Mouse (Mus musculus): ENCODE data around the gene Rspo4. TPM values are rescaled to one million over a fixed set of nuclear protein-coding genes. Genes with fewer than 3 reads are reported as not detected.

Rspo4 gene
- polyA plus RNA-seq (2012; rRNA removed; ENCODE audit: low replicate concordance) = 0.04 and 0.12 TPM in 2 replicates

DNA sequence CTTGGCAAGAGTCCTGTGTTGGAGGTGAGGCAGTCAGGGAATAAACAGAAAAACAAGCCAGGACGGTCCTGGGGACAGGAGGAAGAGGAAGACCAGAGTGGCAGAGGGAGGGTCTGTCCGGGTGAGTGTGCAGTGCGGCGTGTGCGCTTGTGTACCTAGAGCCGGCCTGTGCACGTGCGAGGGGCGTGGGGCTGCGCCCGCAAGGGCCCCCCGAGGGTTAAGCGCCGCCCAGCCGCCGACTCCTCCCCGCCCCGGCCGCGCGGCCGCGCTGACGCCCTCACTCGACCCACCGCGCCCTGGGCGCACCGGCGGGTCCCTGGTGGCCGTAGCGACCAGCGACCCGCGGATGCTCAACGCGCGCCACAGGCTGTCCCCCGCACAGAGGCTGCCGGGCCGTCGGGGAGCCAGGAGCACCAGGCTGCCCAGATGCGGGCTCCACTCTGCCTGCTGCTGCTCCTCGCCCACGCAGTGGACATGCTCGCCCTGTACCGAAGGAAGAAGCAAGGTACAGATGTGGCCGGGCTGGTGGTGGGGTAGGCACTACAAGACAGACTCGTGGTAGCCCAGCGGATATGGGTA is at the start of gene Rspo4:
Rspo4 (plus strand) TSS at position 280 of the 579 bp plus-strand sequence.

DNA sequence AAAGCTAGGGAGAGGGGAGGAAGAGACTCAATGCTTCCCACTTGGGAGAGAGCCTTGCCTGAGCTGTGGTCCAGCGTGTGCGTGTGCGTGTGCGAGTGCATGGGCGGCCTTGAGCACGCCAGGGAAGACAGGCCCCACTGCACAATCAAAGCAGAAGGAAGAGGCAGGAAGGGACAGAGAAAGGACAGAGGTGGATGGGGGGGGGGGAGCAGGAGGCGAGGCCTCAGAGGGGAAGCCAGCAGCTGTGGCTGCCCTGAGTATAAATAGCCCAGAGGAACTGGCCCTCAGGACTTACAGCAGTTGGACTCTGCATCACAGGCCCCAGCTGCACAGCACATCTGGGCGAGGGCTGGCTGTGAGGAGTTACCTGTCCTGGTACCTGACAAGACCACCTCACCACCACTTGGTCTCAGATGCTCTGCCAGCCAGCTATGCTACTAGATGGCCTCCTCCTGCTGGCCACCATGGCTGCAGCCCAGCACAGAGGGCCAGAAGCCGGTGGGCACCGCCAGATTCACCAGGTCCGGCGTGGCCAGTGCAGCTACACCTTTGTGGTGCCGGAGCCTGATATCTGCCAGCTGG is 68.3 kb downstream of the Rspo4 start, which contains the start of gene Angpt4:
Angpt4 (plus strand) TSS at position 292 of the 582 bp plus-strand sequence.

Other genes starting within 250 kb of the Rspo4 start
- gene Snph, start 210.3 kb upstream of the Rspo4 start, polyA plus RNA-seq (2012; rRNA removed; ENCODE audit: low replicate concordance) = 10.7 and 15.3 TPM in 2 replicates
- not detected in 2 replicates for gene Rad21l, start 174.4 kb upstream of the Rspo4 start, polyA plus RNA-seq (2012; rRNA removed; ENCODE audit: low replicate concordance)
- not detected in 2 replicates for gene Tmem74b, start 140.9 kb upstream of the Rspo4 start, polyA plus RNA-seq (2012; rRNA removed; ENCODE audit: low replicate concordance)
- 33.9 and 47.5 TPM in 2 replicates for gene Psmf1, start 98.7 kb upstream of the Rspo4 start, polyA plus RNA-seq (2012; rRNA removed; ENCODE audit: low replicate concordance)
- 0.15 and 0.41 TPM in 2 replicates for gene Angpt4, start 68.3 kb downstream of the Rspo4 start, polyA plus RNA-seq (2012; rRNA removed; ENCODE audit: low replicate concordance)
- gene Fam110a, start 137.3 kb downstream of the Rspo4 start, polyA plus RNA-seq (2012; rRNA removed; ENCODE audit: low replicate concordance) = 16.1 and 17.9 TPM in 2 replicates
- gene Slc52a3, start 153.6 kb downstream of the Rspo4 start, polyA plus RNA-seq (2012; rRNA removed; ENCODE audit: low replicate concordance) = 33.7 and 88.7 TPM in 2 replicates
- not detected in 2 replicates for gene Scrt2, start 238.6 kb downstream of the Rspo4 start, polyA plus RNA-seq (2012; rRNA removed; ENCODE audit: low replicate concordance)